ENCODE assay signal across 24 mouse cellular contexts in genomic region chr11:70463970-70464369, GRCm38 (mm10). TPM values are rescaled to one million over a fixed set of nuclear protein-coding genes. Genes with fewer than 3 reads are reported as not detected.
A peak's percentile ranks its signal among the peaks of the same experiment; 100 is the strongest.
DNase-seq lines count a peak whose midpoint lies in the region; ATAC-seq lines count a peak whose summit lies in the region.
"Had no signal": no experiment of that assay in that cellular context is flagged by ENCODE, and none has a peak within 500 bp of the region (broad histone marks: within the 10 kb centered on the region; RNA-seq: fewer than 3 reads in every experiment).

No protein-coding gene starts in this region.

- H3K27me3 ChIP-seq in limb, embryonic 12.5 days, result peaks cover 83% of the 10 kb centered on the region
- peaks cover 83% of the 10 kb centered on the region for H3K27me3 ChIP-seq in limb, embryonic 10.5 days (ENCODE audit: low read depth, poor library complexity, severe bottlenecking)
- H3K27me3 ChIP-seq in embryonic facial prominence, embryonic 13.5 days, result peaks cover 69% of the 10 kb centered on the region
- peaks cover 84% of the 10 kb centered on the region for H3K27me3 ChIP-seq in hindbrain, embryonic 10.5 days (ENCODE audit: insufficient read depth, poor library complexity, severe bottlenecking)

- no peak overlapping the region for H3K4me2 ChIP-seq in limb, embryonic 12.5 days
- no peak overlapping the region for H3K4me2 ChIP-seq in embryonic facial prominence, embryonic 13.5 days
- H3K4me2 ChIP-seq: forebrain, embryonic 13.5 days; forebrain, embryonic 15.5 days had no signal

- peak; percentile 92 for DNase-seq in heart, adult 11 months
- no peak for DNase-seq in heart, adult 18-20 months
- no peak for DNase-seq in limb, embryonic 10.5 days (ENCODE audit: low spot score)
- DNase-seq in hindbrain, embryonic 10.5 days (ENCODE audit: low spot score), result no peak
- DNase-seq: adrenal gland, adult 2 months; adrenal gland, postnatal 10 days; adrenal gland, postnatal 25 days; cerebellum, adult 11 months; cerebellum, adult 18-20 months; cerebellum, adult 8-10 months; cerebellum, adult 9-11 months; cerebellum, postnatal 14 days; cerebellum, postnatal 36 days; embryo, embryonic 11 days; forebrain, postnatal 0 days had no signal

- peaks cover 16% of the 10 kb centered on the region for H3K4me1 ChIP-seq in limb, embryonic 12.5 days (replicated peaks)
- peaks cover 22% of the 10 kb centered on the region for H3K4me1 ChIP-seq in limb, embryonic 10.5 days
- peaks cover 22% of the 10 kb centered on the region for H3K4me1 ChIP-seq in embryonic facial prominence, embryonic 13.5 days
- H3K4me1 ChIP-seq in hindbrain, embryonic 10.5 days (replicated peaks), result peaks cover 19% of the 10 kb centered on the region

- H3K9ac ChIP-seq in limb, embryonic 12.5 days (replicated peaks), result 0 out of 2 replicates have a peak overlapping the region, but pooled peaks have one; percentile 9
- H3K9ac ChIP-seq in embryonic facial prominence, embryonic 13.5 days, result no peak overlapping the region
- H3K9ac ChIP-seq: forebrain, embryonic 13.5 days; forebrain, embryonic 15.5 days; forebrain, postnatal 0 days had no signal

- no peak for ATAC-seq in limb, embryonic 12.5 days (ENCODE audit: insufficient number of reproducible peaks, insufficient read depth, low FRiP score, low TSS enrichment, low read depth)
- peak; percentile 39; the same call in 1 of the 2 replicates for ATAC-seq in embryonic facial prominence, embryonic 13.5 days (ENCODE audit: insufficient number of reproducible peaks, insufficient read depth, low FRiP score, low TSS enrichment, low read depth)
- ATAC-seq: forebrain, embryonic 13.5 days; forebrain, embryonic 15.5 days; forebrain, postnatal 0 days had no signal

- H3K27ac ChIP-seq in limb, embryonic 12.5 days, result no peak overlapping the region
- H3K27ac ChIP-seq in limb, embryonic 10.5 days, result no peak overlapping the region
- H3K27ac ChIP-seq in embryonic facial prominence, embryonic 13.5 days, result no peak overlapping the region
- H3K27ac ChIP-seq in hindbrain, embryonic 10.5 days, result no peak overlapping the region
- H3K27ac ChIP-seq: forebrain, embryonic 13.5 days; forebrain, embryonic 15.5 days had no signal

- no peaks in the 10 kb centered on the region for H3K9me3 ChIP-seq in limb, embryonic 12.5 days
- no peaks in the 10 kb centered on the region for H3K9me3 ChIP-seq in limb, embryonic 10.5 days (replicated peaks)
- H3K9me3 ChIP-seq in embryonic facial prominence, embryonic 13.5 days, result no peaks in the 10 kb centered on the region
- peaks cover 6% of the 10 kb centered on the region; the same call in 1 of the 2 replicates for H3K9me3 ChIP-seq in hindbrain, embryonic 10.5 days
- H3K9me3 ChIP-seq: forebrain, embryonic 13.5 days; forebrain, embryonic 15.5 days had no signal

- H3K4me3 ChIP-seq in limb, embryonic 12.5 days (replicated peaks), result no peak overlapping the region
- no peak overlapping the region for H3K4me3 ChIP-seq in limb, embryonic 10.5 days
- no peak overlapping the region for H3K4me3 ChIP-seq in embryonic facial prominence, embryonic 13.5 days
- H3K4me3 ChIP-seq in hindbrain, embryonic 10.5 days, result no peak overlapping the region
- H3K4me3 ChIP-seq: forebrain, embryonic 13.5 days; forebrain, embryonic 15.5 days had no signal

- WGBS in limb, embryonic 12.5 days, result 78% methylated on average over 5 of the region's 5 CpGs
- 80% methylated on average over 5 of the region's 5 CpGs for WGBS in limb, embryonic 10.5 days
- 75% methylated on average over 5 of the region's 5 CpGs for WGBS in embryonic facial prominence, embryonic 13.5 days
- 75% methylated on average over 5 of the region's 5 CpGs for WGBS in hindbrain, embryonic 10.5 days

- H3K36me3 ChIP-seq in limb, embryonic 12.5 days, result no peaks in the 10 kb centered on the region
- no peaks in the 10 kb centered on the region for H3K36me3 ChIP-seq in limb, embryonic 10.5 days
- no peaks in the 10 kb centered on the region for H3K36me3 ChIP-seq in embryonic facial prominence, embryonic 13.5 days
- no peaks in the 10 kb centered on the region for H3K36me3 ChIP-seq in hindbrain, embryonic 10.5 days
- H3K36me3 ChIP-seq: forebrain, embryonic 15.5 days had no signal

RNA-seq across cellular contexts. Expression of gene Cxcl16, which starts 4.2 kb away (rescaled TPM):
- total RNA-seq in heart, adult 18-20 months (2021), result 1 to 10 TPM; 8.3 to 9.9 TPM
- 1.1 and 1.9 TPM in 2 replicates for polyA plus RNA-seq in limb, embryonic 12.5 days (2016; fragmentation: Nextera tagmentation; extraction: Ambion mirVana)
- polyA plus RNA-seq in limb, embryonic 10.5 days (2016; fragmentation: Nextera tagmentation; extraction: Ambion mirVana), result 0.49 TPM in 2 replicates
- polyA plus RNA-seq in embryonic facial prominence, embryonic 13.5 days (2015; fragmentation: Nextera tagmentation; extraction: Ambion mirVana), result 2.4 and 2.6 TPM in 2 replicates
- 0.31 and 0.41 TPM in 2 replicates for polyA plus RNA-seq in hindbrain, embryonic 10.5 days (2016; fragmentation: Nextera tagmentation; extraction: Ambion mirVana)
- total RNA-seq: common myeloid progenitor, adult 5-6 weeks; MEL had no signal

RNA-seq across cellular contexts. Expression of gene Zmynd15, which starts 4.7 kb away (rescaled TPM):
- 1 to 10 TPM; 1.7 to 2.8 TPM for total RNA-seq in heart, adult 18-20 months (2021)
- polyA plus RNA-seq in limb, embryonic 12.5 days (2016; fragmentation: Nextera tagmentation; extraction: Ambion mirVana), result 0.40 and 0.58 TPM in 2 replicates
- polyA plus RNA-seq in limb, embryonic 10.5 days (2016; fragmentation: Nextera tagmentation; extraction: Ambion mirVana), result 0.09 TPM in 1 of 2 replicates, not detected in the other
- polyA plus RNA-seq in embryonic facial prominence, embryonic 13.5 days (2015; fragmentation: Nextera tagmentation; extraction: Ambion mirVana), result 0.59 and 0.78 TPM in 2 replicates
- polyA plus RNA-seq in hindbrain, embryonic 10.5 days (2016; fragmentation: Nextera tagmentation; extraction: Ambion mirVana), result 0.25 and 0.30 TPM in 2 replicates
- total RNA-seq: common myeloid progenitor, adult 5-6 weeks; MEL had no signal

RNA-seq across cellular contexts. Expression of gene Med11, which starts 12.3 kb away (rescaled TPM):
- 1 to 10 TPM; 7.5 to 8.2 TPM for total RNA-seq in heart, adult 18-20 months (2021)
- polyA plus RNA-seq in limb, embryonic 12.5 days (2016; fragmentation: Nextera tagmentation; extraction: Ambion mirVana), result 43.0 and 44.0 TPM in 2 replicates
- 48.4 and 51.5 TPM in 2 replicates for polyA plus RNA-seq in limb, embryonic 10.5 days (2016; fragmentation: Nextera tagmentation; extraction: Ambion mirVana)
- polyA plus RNA-seq in embryonic facial prominence, embryonic 13.5 days (2015; fragmentation: Nextera tagmentation; extraction: Ambion mirVana), result 40.8 and 44.7 TPM in 2 replicates
- 48.3 and 49.2 TPM in 2 replicates for polyA plus RNA-seq in hindbrain, embryonic 10.5 days (2016; fragmentation: Nextera tagmentation; extraction: Ambion mirVana)

RNA-seq across cellular contexts. Expression of gene Arrb2, which starts 31.5 kb away (rescaled TPM):
- 10 to 100 TPM; 11.3 to 12.5 TPM for total RNA-seq in heart, adult 18-20 months (2021)
- 18.8 and 19.5 TPM in 2 replicates for polyA plus RNA-seq in limb, embryonic 12.5 days (2016; fragmentation: Nextera tagmentation; extraction: Ambion mirVana)
- polyA plus RNA-seq in limb, embryonic 10.5 days (2016; fragmentation: Nextera tagmentation; extraction: Ambion mirVana), result 24.6 and 25.5 TPM in 2 replicates
- 18.1 and 19.4 TPM in 2 replicates for polyA plus RNA-seq in embryonic facial prominence, embryonic 13.5 days (2015; fragmentation: Nextera tagmentation; extraction: Ambion mirVana)
- 31.1 and 32.7 TPM in 2 replicates for polyA plus RNA-seq in hindbrain, embryonic 10.5 days (2016; fragmentation: Nextera tagmentation; extraction: Ambion mirVana)

RNA-seq across cellular contexts. Expression of gene Tm4sf5, which starts 41.1 kb away (rescaled TPM):
- total RNA-seq in heart, adult 18-20 months (2021), result 1 to 10 TPM; 1.4 to 2.4 TPM
- 0.36 and 1.4 TPM in 2 replicates for polyA plus RNA-seq in limb, embryonic 12.5 days (2016; fragmentation: Nextera tagmentation; extraction: Ambion mirVana)
- 0.98 and 1.2 TPM in 2 replicates for polyA plus RNA-seq in limb, embryonic 10.5 days (2016; fragmentation: Nextera tagmentation; extraction: Ambion mirVana)
- 0.69 TPM in 1 of 2 replicates, not detected in the other for polyA plus RNA-seq in embryonic facial prominence, embryonic 13.5 days (2015; fragmentation: Nextera tagmentation; extraction: Ambion mirVana)
- 0.52 TPM in 1 of 2 replicates, not detected in the other for polyA plus RNA-seq in hindbrain, embryonic 10.5 days (2016; fragmentation: Nextera tagmentation; extraction: Ambion mirVana)
- total RNA-seq: adrenal gland, postnatal 25 days; common myeloid progenitor, adult 5-6 weeks had no signal
- polyA plus RNA-seq: C2C12; embryonic facial prominence, embryonic 14.5 days; forebrain, embryonic 11.5 days had no signal
